Mouse (Mus musculus) ES-Bruce4 (cell line): ENCODE results near the gene A4galt. TPM values are rescaled to one million over a fixed set of nuclear protein-coding genes. Genes with fewer than 3 reads are reported as not detected.

Source experiments
- H3K27ac ChIP-seq: 2 replicates; pipeline ENCODE4 v1.5.1; 2012; ENCODE audit warnings: low read length, inconsistent platforms; ENCODE audit not compliant: insufficient read depth
- H3K27me3 ChIP-seq: 2 replicates; pipeline ENCODE4 v1.6.1; 2012; ENCODE audit warnings: mild to moderate bottlenecking, low read length, inconsistent platforms; ENCODE audit not compliant: control insufficient read depth, poor library complexity, insufficient read depth, severe bottlenecking
- H3K36me3 ChIP-seq: 2 replicates; pipeline ENCODE4 v1.6.1; 2012; ENCODE audit warnings: inconsistent platforms, mild to moderate bottlenecking, low read length, moderate library complexity; ENCODE audit not compliant: control insufficient read depth, poor library complexity, insufficient read depth, severe bottlenecking
- H3K4me1 ChIP-seq: one replicate; pipeline ENCODE4 v1.8.1; 2011; ENCODE audit warnings: low read length; ENCODE audit not compliant: control insufficient read depth, insufficient read depth
- H3K4me3 ChIP-seq: 2 replicates; pipeline ENCODE4 v1.5.1; 2011; ENCODE audit warnings: low read depth, mild to moderate bottlenecking, low read length
- H3K9ac ChIP-seq: 2 replicates; pipeline ENCODE4 v1.6.1; 2012; ENCODE audit warnings: low read depth, mild to moderate bottlenecking, inconsistent platforms; ENCODE audit not compliant: poor library complexity, severe bottlenecking
- H3K9me3 ChIP-seq: replicated peaks from 2 replicates; pipeline ENCODE4 v1.6.1; 2012; ENCODE audit warnings: mild to moderate bottlenecking, low read length, inconsistent platforms; ENCODE audit not compliant: control insufficient read depth, poor library complexity, insufficient read depth, severe bottlenecking
- CTCF ChIP-seq: IDR thresholded peaks from one replicate; pipeline ENCODE4 v1.8.1; 2011; ENCODE audit warnings: low read depth, low read length
- EP300 ChIP-seq: IDR thresholded peaks from 2 replicates; pipeline ENCODE4 v1.6.1; 2011; ENCODE audit warnings: low read depth, low read length; ENCODE audit not compliant: insufficient read depth
- POLR2A ChIP-seq: IDR thresholded peaks from one replicate; pipeline ENCODE4 v1.8.1; 2011; ENCODE audit warnings: low read length; ENCODE audit not compliant: insufficient read depth
- polyA plus RNA-seq: library from polyadenylated mRNA; stranded (reverse); fragments of >200 nt; gene quantifications from 2 replicates; pipeline ENCODE4 v1.2.4, GENCODE M21; 2011; ENCODE audit warnings: low read depth; ENCODE audit not compliant: missing spikeins, insufficient read depth, insufficient read length

The A4galt gene
- 38.1 and 38.2 TPM in 2 replicates for polyA plus RNA-seq

GRCm38 (mm10) chr15:83251176-83252004, at the start of gene A4galt:
Gene A4galt, minus strand, starts transcription at chr15:83251774.
- 0 out of 2 replicates have a peak, but pooled peaks cover 3% of the 10 kb centered on the region for H3K9me3 ChIP-seq
- peak within 1 kb of the TSS; percentile 93 for H3K4me3 ChIP-seq
- no peaks in the 10 kb centered on the region for H3K27me3 ChIP-seq
- H3K36me3 ChIP-seq: no peaks in the 10 kb centered on the region
- peak within 1 kb of the TSS; percentile 90 for H3K9ac ChIP-seq
- H3K27ac ChIP-seq: peak within 1 kb of the TSS; percentile 74
- H3K4me1 ChIP-seq: peaks cover 6% of the 10 kb centered on the region
- TF ChIP-seq EP300: peak; percentile 96
- peak; percentile 79 for TF ChIP-seq POLR2A
- no peak for TF ChIP-seq CTCF

GRCm38 (mm10) chr15:83299916-83300582, 48.5 kb upstream of the A4galt start:
- Histone ChIP-seq H3K4me3 (no peak overlapping the region), H3K9ac (no peak overlapping the region), H3K9me3 (no peaks in the 10 kb centered on the region), H3K36me3 (no peaks in the 10 kb centered on the region), H3K4me1 (peaks cover 4% of the 10 kb centered on the region), H3K27ac (no peak overlapping the region), H3K27me3 (no peaks in the 10 kb centered on the region)
- TF ChIP-seq CTCF: no peak
- TF ChIP-seq EP300: no peak
- no peak for TF ChIP-seq POLR2A

- H3K36me3 ChIP-seq: no peaks in the 10 kb centered on the region
- no peaks in the 10 kb centered on the region for H3K27me3 ChIP-seq
- TF ChIP-seq CTCF: no peak
- TF ChIP-seq POLR2A: no peak
- no peak for TF ChIP-seq EP300
- no peak overlapping the region for H3K27ac ChIP-seq
- no peaks in the 10 kb centered on the region for H3K9me3 ChIP-seq
- peaks cover 4% of the 10 kb centered on the region for H3K4me1 ChIP-seq
- H3K9ac ChIP-seq: no peak overlapping the region
- no peak overlapping the region for H3K4me3 ChIP-seq
These were observed 47.9 kb upstream of the A4galt start for GRCm38 (mm10) chr15:83299450-83299849.

- Histone ChIP-seq H3K36me3 (no peaks in the 10 kb centered on the region), H3K9ac (no peak overlapping the region), H3K27ac (no peak overlapping the region), H3K27me3 (no peaks in the 10 kb centered on the region), H3K9me3 (no peaks in the 10 kb centered on the region), H3K4me3 (no peak overlapping the region), H3K4me1 (peaks cover 4% of the 10 kb centered on the region)
- no peak for TF ChIP-seq EP300
- TF ChIP-seq POLR2A: no peak
- peak; percentile 17 for TF ChIP-seq CTCF
These were observed 47.2 kb upstream of the A4galt start for GRCm38 (mm10) chr15:83298810-83299209.

- no peaks in the 10 kb centered on the region for H3K9me3 ChIP-seq
These were observed 46.7 kb upstream of the A4galt start for GRCm38 (mm10) chr15:83298313-83298712.

More at GRCm38 (mm10) chr15:83298313-83298712, 46.7 kb upstream of the A4galt start:
- no peak overlapping the region for H3K9ac ChIP-seq
- TF ChIP-seq EP300 (no peak), CTCF (peak; percentile 16)
- peaks cover 4% of the 10 kb centered on the region for H3K4me1 ChIP-seq
- no peak overlapping the region for H3K27ac ChIP-seq
- H3K4me3 ChIP-seq: no peak overlapping the region
- no peaks in the 10 kb centered on the region for H3K27me3 ChIP-seq
- no peaks in the 10 kb centered on the region for H3K36me3 ChIP-seq
